ENCODE assay signal across 12 mouse cellular contexts in genomic region chr11:110028913-110029695, GRCm38 (mm10). TPM values are rescaled to one million over a fixed set of nuclear protein-coding genes. Genes with fewer than 3 reads are reported as not detected.
DNase-seq lines count a peak whose midpoint lies in the region; ATAC-seq lines count a peak whose summit lies in the region.
"Had no signal": no experiment of that assay in that cellular context is flagged by ENCODE, and none has a peak within 500 bp of the region (broad histone marks: within the 10 kb centered on the region; RNA-seq: fewer than 3 reads in every experiment).

No protein-coding gene starts in this region.

- no peak overlapping the region for H3K27ac ChIP-seq in forebrain, embryonic 11.5 days (ENCODE audit: low read depth, low read length)
- H3K27ac ChIP-seq: limb, embryonic 13.5 days had no signal

- H3K4me2 ChIP-seq in forebrain, embryonic 11.5 days (ENCODE audit: low read depth, low read length, severe bottlenecking), result no peak overlapping the region
- H3K4me2 ChIP-seq: limb, embryonic 13.5 days had no signal

- H3K4me1 ChIP-seq in forebrain, embryonic 11.5 days (replicated peaks; ENCODE audit: control insufficient read depth, insufficient read depth, low read length), result no peaks in the 10 kb centered on the region
- H3K4me1 ChIP-seq: limb, embryonic 13.5 days had no signal

- no peaks in the 10 kb centered on the region for H3K27me3 ChIP-seq in forebrain, embryonic 11.5 days (ENCODE audit: control insufficient read depth, insufficient read depth, low read length)
- H3K27me3 ChIP-seq: limb, embryonic 13.5 days had no signal

- H3K9me3 ChIP-seq in forebrain, embryonic 11.5 days (ENCODE audit: control insufficient read depth, low read length), result no peaks in the 10 kb centered on the region
- H3K9me3 ChIP-seq: limb, embryonic 13.5 days had no signal

- no peak for ATAC-seq in forebrain, embryonic 11.5 days (replicated peaks; ENCODE audit: low FRiP score)

- H3K4me3 ChIP-seq in forebrain, embryonic 11.5 days (ENCODE audit: low read depth, low read length), result no peak overlapping the region
- H3K4me3 ChIP-seq: limb, embryonic 13.5 days had no signal

- no peaks in the 10 kb centered on the region for H3K36me3 ChIP-seq in forebrain, embryonic 11.5 days (ENCODE audit: control insufficient read depth, insufficient read depth, low read length)
- H3K36me3 ChIP-seq: G1E; limb, embryonic 13.5 days had no signal

- DNase-seq in kidney, adult 11 months, result peak; percentile 11
- DNase-seq in kidney, adult 18-20 months, result no peak
- peak; percentile 44 for DNase-seq in heart, adult 8-10 months (ENCODE audit: low spot score)
- peak; percentile 22 to 41 for DNase-seq in kidney, postnatal 4 days
- peak; percentile 62 for DNase-seq in skeletal muscle tissue, adult 2 months (ENCODE audit: low read depth, low spot score)
- no peak for DNase-seq in forebrain, embryonic 11.5 days (ENCODE audit: low spot score)
- no peak for DNase-seq in right cerebral cortex, postnatal 14 days
- DNase-seq in cerebellum, adult 11-12 months, result no peak
- DNase-seq: thymus, postnatal 4 days had no signal

- no peak overlapping the region for H3K9ac ChIP-seq in forebrain, embryonic 11.5 days (ENCODE audit: low read length)
- H3K9ac ChIP-seq: limb, embryonic 13.5 days had no signal

- WGBS in forebrain, embryonic 11.5 days, result 83% methylated on average over 7 of the region's 7 CpGs

RNA-seq across cellular contexts. Expression of gene Abca8b, which starts 33.5 kb away (rescaled TPM):
- total RNA-seq in heart, adult 8-10 months (2022), result 10 to 100 TPM in 1 of 4 experiments, 1 to 10 TPM in 3; 6.9 to 10.4 (median 7.9) TPM
- polyA plus RNA-seq in forebrain, embryonic 11.5 days (2014; fragmentation: Nextera tagmentation; extraction: Ambion mirVana), result 0.63 and 0.72 TPM in 2 replicates
- total RNA-seq: common myeloid progenitor, adult 5-6 weeks had no signal
- polyA plus RNA-seq: G1E had no signal

Comparison
In these comparisons a context has a peak if more than half of its experiments do, and no peak if none do; other contexts are left out.
1. DNase-seq: peak in kidney, adult 11 months (single experiment), heart, adult 8-10 months (single experiment), kidney, postnatal 4 days (2 of 2) and skeletal muscle tissue, adult 2 months (single experiment); none in kidney, adult 18-20 months (single experiment), forebrain, embryonic 11.5 days (single experiment), right cerebral cortex, postnatal 14 days (single experiment) and cerebellum, adult 11-12 months (single experiment).